Mouse (Mus musculus): ENCODE measurements around the gene Rpl31.

The Rpl31 gene

DNA sequence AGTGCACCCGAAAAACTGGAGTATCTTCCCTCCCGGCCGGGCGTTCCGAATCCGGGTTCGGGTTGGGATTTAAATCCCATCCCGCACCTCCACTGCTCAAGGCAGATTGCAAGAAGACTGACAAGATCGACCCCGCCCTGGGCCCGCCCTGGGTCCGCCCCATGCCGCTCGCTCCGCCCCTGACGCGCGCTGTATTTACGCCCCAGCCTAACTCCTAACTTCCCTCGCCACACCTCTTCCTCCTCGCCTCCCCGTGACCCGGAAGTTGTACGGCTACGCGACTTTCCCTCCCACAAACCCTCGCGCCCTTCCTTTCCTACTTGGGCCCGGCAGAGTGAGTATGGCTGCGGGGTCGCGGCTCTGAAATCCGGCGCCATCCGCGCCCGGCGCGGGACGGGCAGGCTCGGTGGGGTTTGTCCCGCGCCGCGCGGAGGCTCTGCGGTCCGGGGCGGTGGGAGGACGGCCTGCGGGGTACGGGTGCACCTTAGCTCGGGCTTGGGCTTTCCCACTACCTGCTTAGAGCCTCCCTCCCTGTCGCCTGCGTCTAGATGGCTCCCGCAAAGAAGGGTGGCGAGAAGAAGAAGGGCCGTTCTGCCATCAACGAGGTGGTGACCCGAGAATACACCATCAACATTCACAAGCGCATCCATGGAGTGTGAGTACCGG is at the start of gene Rpl31:
TSS of gene Rpl31 (plus strand) at position 242 of the 666 bp plus-strand sequence.
- peak; percentile 94 for DNase-seq (ENCODE audit: low spot score)

DNA sequence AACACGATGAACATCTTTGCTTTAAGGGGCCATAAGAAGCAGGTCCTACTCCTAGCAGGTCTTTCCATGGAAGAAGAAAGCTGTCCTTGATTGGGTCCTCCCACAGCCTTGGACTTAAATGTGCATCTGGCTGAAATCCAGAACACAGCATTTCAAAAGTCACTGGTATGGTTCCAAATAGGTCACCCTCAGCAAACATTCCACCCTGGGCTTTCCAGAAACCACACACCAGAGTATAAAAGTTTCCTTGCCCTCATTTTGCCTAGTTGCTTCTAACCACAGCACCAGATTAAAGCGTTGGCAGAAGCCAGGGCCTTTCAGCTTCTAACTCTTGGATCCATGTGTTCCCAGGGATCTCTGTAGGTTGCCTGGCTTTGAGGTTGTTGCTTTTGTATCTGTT is 49.7 kb upstream of the Rpl31 start:
- no peak for DNase-seq (ENCODE audit: low spot score)

DNA sequence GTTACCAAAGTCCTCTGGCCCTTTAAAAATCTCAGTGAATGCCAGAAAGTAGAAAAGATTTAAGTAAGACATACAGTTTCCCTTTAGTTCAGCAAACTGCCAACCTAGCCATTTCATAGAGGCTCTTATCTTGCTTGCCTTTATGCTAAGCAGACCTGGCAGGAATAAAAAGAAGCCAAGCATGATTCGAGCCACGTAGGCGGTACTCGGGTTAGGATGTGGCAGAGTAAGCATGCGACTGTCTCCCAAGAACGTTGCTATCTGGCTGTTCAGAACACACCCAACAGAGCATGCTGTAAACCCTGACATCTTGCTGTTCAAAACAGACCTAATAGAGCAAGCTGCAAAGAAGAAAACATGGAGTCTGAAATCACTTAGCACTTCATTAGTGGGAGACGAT is 48.8 kb upstream of the Rpl31 start:
- no peak for DNase-seq (ENCODE audit: low spot score)

DNA sequence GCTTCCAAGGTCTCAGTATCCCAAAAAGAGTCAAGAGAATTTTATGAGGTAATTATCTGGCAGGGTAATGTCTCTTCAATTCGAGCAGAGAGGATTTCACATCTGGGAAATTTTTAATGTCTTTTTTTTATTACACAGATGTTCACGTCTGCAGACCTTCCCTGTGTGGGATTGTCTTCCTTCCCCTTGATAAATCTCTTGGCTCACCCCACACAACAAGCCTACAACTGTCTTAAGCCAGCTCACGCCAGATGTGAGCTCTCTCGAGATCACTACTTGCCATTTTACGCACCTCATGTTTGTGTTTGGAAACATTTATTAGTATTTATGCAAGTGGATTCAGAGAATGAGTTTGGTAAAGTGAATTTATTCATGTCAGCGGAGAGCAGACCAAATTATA is 45.7 kb upstream of the Rpl31 start:
- DNase-seq (ENCODE audit: low spot score): no peak

DNA sequence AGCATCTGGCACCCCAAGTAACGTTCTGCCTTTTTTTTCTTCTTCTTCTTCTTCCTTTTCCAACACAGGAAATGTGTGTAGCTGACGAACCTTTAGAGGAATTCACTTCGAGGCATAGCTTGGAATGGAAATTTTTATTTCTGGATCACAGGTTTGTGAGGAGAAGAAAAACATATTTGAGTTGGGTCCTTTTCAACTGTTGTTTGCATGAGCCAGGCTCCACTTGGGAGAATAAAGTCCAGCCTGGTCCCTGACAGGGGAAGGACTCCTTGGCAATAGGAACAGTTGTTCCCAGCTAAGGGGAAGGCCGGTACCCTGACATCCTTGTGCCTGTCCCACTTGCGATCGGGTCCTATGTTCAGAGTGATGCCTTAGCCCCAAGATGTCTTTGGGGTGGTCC is 42.4 kb upstream of the Rpl31 start:
- DNase-seq (ENCODE audit: low spot score): no peak

DNA sequence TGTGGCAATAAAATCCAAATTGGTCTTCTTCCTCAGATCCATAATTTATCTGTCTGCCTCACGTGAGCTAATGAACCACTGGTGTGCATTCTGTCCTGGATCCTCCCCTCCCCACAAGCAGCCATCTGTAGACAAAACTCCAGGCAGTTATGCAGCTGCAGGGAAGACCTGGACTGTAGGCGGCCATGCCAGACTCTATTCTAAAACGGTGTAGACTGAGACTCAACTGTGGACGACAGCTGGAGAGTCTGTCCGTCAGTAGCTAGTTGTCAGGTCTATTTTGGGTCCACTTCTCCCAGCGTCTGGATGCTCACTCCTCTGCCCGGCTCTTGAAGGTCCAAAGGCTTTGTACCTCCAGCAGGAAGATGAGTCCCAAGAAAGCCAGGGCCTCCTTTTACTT is 40.1 kb upstream of the Rpl31 start:
- DNase-seq (ENCODE audit: low spot score): no peak

DNA sequence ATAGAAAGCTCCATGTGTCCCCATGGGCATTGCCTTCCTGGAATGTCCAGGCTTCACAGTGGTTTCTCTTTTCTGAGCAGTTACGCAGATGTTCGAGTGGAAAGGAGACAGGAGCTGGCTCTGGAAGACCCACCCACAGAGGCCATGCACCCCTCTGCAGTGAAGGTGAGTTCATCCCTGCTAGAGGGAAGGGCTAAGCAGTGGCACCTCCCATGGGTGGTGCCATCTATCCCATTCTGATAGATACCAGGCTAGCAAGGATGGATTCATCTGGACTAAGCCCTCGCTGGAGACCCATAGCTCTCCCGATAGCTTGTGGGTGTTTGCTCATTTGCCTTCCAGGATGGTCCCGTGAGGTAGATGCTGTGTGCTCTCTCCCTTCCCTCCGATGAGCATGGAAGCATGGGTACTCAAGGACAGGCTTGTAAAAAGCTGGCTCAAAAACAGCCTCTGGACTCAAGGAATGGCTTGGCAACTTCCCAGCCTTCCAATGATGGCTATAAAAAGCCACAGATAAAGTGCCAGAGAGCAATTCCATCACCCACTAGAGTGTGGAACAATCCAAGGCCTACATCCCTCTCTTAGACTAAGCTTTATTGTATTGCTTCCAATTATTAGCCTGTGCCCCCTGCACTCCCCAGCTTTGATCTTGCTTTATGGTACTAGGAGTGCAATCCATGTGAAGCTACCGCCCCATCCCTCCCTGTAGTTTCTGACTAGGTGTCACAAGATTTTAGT is 36.6 kb upstream of the Rpl31 start:
- no peak for DNase-seq (ENCODE audit: low spot score)

DNA sequence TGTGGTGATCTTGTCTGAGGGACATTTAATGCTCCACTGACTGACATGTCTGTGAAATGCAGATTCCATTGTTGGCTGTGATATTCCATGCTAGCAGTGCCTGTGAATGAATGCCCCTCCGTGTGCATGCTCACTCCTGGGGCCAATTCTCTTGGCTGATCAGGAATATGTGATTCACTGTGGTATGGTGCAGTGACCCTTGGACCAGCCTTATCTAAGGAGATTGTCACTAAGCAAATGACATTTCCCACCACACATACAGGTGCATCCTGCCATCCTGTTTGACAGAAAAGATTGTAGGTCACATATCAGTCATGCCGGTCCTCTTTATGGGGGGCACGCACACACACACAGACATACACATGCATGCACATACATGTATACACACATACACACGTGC is 35.2 kb upstream of the Rpl31 start:
- DNase-seq (ENCODE audit: low spot score): no peak

DNA sequence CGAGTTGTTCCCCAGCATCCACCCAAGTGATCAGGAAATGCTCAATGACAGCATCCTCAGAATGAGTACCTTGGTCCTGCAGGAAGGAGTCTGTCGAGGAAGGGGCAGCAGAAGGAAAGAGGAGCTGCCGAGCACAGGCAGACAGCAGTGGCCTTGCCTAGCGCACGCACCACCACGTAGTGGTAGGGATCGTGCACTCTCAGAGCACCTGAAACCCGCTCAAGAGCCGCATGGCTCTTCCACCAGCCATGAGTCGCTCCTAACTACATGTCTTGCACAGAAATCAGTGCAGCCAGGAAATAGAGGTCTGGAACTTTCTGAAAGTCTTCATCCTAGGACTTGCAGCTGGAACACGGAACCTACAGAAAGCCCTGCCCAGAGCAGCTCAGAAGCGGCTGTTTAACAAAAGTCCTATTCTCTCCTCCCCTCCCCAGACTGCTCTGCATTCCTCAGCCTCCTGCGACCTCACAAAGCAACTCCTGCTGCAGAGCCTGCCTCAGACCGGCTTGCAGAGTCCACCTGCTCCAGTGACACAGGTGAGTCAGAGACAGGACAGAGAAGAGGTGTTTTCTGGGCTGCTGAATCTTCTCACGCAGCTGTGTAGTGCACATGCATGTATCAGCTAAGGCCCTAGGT is 32.0 kb upstream of the Rpl31 start:
- no peak for DNase-seq (ENCODE audit: low spot score)

DNA sequence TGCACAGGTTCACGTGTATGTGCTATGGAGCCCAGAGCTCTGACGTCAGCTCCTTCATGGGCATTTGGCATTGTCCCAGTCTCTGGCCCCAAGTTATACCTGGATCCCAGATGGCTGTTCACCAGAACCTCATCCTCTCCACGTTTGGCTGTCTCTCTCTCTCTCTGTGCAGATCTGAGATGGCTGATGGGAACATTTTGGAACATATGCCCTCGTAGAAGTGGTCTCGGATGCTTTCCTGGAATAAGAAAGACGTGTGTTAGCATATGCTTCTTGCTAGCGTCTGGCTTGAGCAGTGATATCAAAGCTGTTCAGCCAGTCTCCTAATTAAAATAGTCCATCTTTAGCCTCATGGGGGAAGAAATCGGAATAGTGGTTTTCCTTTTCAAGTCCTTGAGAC is 30.9 kb upstream of the Rpl31 start:
- no peak for DNase-seq (ENCODE audit: low spot score)

DNA sequence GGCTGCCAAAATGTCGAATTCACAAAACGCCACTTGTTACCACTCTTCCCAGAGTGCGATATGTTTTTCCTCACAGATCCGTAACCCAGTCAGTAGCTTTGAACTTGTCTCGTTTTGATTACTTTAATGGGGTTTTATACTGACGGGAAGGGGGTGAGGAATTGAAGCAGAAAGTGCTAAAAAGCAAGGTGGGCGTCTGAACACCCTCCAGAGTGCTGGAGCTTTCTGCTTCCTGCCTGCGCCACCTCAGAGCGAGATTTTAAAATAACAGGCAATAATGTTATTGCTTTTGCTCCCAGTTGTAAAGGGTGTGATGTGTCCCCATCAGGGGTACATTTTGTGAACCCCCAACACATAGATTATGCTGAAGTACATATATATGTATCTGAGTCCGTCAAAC is 28.8 kb upstream of the Rpl31 start:
- no peak for DNase-seq (ENCODE audit: low spot score)

DNA sequence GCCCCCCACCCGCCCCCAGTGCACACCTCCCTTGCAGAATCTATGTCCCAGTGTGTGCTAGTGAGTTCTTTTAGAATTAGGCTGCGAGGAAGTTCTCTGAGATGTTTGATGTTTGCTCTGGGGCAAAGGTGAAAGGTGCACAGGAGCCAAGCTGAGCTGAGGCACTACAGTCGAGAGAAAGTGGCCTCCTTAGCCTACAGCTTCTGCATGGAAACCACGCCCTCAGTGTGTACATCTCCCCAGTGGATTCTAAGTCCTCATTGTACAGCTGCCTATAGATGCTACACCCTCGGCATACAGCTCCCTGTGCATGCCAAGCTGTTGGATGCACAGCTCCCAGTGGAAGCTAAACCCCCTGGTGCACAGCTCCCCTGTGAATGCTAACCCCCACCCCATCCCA is 28.2 kb upstream of the Rpl31 start:
- no peak for DNase-seq (ENCODE audit: low spot score)

DNA sequence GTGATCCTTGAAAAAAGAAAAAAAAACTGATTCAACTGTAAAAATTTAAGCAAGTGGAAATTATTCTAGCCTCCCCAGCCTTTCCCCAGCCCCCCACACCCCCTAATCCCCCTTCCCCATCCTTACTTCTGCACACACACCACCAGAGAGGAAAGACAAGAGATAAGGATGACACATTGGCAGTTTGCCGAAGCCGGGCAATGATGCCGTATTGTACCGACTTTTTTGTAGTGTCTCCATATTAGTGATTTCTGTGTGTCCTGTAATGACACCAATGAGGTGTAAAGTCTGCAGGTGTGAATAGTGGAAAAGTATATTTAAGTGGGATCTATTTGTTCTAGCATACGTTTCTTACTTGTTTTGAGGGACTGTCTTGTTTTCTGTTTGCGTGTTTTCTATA is 27.5 kb upstream of the Rpl31 start:
- DNase-seq (ENCODE audit: low spot score): no peak

DNA sequence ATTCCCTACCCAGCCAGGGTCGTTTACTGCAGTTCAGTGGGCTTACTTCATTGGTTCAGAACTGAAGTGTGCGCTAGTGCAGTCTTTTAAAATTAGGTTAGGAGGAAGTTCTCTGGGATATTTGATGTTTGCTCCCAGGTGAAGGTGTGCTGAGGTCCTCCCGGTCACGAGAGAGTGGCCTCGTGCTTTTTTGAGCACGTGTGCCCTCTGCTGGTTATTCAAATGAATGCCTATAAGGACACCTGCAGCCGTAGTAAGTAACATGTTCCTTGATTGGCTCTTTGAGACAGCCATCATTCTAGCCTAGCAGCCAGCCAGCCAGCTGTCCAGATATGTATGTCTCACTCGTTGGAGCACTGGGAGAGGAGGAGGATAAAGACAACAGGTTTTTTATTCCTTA is 27.0 kb upstream of the Rpl31 start:
- DNase-seq (ENCODE audit: low spot score): peak; percentile 36

DNA sequence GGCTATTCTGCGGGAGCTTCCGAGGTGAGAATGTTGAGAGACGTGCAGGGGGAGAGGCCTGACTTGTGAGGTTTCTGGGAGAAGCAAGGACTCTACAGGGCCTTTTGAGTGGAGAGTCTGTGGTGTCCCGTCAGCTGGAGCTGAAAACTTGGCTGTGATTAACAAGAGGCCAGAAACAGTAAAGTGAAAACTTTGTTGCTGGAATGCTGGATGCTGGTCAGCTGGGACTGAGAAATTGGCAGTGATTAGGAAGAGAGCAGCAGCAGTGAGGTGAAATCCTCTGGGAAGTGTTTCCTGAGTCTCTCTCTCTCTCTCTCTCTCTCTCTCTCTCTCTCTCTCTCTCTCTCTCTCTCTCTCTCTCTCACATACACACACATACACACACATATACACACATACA is 25.8 kb upstream of the Rpl31 start:
- no peak for DNase-seq (ENCODE audit: low spot score)

DNA sequence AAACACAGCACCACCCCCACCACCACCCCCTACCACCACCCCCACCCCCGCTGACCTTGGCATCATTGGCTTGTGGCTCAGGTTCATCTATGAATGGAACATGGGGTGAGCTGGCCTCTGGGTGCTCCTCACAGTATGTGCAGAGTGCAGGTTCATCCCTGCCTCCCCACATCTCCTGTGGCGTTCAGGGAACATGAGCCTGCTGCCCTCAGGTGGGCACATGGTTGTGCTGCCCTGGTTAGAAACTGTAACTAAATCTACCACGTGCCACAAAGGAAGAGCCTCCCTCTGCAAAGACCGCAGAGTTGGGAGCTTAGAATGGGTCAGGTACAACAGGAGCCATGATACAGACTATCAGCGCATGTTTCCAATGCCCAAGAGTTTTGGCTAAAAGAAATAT is 24.4 kb upstream of the Rpl31 start:
- DNase-seq (ENCODE audit: low spot score): no peak

DNA sequence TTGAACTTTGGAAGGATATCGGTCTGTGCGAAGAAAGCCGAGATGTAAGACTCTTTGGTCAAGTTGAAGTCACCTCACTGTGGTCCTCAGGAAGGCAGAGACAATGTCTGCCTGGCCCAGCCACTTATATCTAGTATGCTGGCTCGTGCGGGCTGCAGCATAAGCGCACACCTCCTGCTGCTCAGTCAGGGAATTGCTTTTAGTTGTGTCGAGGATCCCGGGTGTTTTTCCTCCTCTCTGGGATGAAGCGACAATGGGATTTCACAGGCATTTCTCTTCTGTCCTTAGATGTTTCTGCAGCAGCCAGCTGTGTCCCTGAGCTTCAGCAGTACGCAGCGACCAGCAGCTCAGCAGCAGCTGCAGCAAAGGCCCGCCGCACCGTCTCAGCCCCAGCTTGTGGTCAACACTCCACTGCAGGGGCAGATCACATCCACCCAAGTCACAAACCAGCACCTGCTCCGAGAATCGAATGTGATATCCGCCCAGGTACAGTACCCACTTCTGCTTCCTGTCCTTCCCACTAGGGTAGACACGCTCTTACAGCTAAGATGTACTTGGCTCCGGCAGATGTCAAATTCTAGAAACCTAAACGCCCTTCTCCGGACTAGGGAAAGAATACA is 22.6 kb upstream of the Rpl31 start:
- DNase-seq (ENCODE audit: low spot score): no peak

DNA sequence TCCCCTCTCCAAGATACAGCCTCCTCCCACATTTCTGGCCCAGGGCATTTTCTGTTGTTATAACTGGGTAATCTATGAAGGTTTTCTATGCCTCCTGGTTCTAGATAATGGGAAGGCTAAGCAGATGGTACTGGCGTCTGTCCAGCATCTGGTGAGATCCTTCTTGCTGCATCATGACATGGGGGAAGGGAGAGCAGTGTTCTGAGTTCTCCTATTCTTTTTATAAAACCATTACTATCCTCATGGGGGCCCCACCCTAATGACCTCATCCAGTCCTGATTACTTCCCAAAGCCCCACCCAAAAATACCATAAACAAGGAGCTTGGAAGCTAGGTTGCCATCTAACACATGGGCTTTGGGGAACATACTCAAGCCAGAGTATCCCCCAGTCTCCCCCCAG is 18.6 kb upstream of the Rpl31 start:
- peak; percentile 50 for DNase-seq (ENCODE audit: low spot score)

DNA sequence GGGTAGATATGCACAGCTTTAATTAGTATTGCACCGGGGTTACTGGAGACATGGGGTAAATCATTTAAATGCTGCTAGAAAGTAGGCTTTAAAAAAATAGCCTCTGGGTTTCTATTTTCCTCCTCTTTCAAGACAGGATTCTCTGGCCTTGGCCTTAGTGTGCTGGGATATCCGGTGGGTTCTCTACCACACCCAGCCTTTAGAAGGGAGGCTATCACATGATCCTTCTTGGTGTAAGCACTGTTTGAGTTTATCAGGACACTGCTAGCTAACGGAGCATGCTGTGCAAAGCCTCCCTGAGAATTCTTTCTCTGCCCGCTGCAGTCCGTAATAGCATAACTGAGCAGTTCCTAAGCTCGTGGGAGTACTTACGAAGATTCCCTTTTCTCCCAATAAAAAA is 18.2 kb upstream of the Rpl31 start:
- no peak for DNase-seq (ENCODE audit: low spot score)

DNA sequence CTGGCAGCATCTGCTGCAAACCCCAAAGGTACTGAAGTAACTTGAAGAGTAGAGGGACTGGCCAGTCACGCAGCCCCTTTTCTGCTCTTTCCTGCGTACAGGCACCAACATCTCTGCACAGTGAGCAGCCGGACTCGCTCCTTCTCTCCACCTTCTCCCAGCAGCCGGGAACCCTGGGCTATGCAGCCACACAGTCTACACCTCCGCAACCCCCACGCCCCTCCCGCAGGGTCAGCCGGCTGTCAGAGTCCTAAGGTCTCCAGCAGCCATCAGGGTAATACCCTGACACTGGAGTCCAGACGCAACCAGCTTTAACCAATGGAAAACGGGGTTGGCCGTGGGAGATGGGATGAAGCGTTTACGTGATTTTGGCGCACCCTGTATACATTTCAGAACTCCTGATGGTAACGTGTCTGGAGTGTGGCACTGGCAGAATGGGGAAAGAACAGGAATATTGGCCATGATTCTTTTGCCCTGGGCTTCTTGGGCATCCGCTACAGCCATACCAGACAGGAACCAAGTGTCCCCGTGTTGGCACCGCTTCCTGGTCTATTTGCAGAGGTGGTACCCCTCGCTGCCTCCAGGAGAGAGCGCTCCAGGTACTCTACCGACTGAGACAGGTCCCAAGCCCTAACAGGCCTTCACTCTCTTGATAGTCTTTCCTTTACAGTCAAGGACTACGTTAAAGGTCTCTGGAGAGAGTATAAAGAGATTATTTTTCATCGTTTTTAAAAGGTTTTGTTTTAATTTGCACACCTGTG is 5.7 kb upstream of the Rpl31 start:
- no peak for DNase-seq (ENCODE audit: low spot score)

DNA sequence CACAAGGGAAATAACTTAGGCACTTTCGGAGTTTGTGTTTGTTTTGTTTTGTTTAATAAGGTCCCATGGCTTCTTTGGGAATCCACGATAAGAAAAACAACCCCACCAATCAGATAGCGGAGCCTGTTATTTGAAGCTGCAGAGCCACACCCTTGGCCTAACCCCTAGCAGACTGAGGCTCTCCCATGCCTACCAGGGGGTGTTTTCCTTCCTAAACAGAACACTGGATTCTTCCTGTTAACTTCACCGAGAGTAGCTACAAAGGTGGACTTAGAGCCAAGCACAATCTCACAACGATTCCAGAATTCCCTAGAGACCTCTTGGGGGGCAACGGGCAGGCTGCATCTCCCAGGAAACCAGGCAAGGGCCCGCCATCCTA is 5.1 kb upstream of the Rpl31 start:
- no peak for DNase-seq (ENCODE audit: low spot score)

DNA sequence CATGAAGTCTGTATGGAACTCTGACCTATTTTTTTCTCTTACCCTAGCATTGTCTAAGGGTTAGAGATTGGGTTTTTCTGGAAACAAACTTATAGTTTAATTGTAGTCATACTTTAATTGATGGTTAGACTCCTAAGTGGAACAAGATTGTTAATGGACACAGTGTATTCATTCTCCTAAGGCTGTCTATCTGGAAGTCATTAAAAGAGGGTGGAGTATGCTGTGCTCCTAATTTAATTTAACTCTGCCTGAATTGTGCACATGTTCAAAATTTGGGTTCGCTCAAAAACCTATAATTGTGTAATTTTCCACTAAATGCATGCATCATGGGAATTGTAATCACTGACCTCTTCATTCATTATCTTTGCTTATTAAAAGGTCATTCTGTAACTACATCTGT is 2.1 kb upstream of the Rpl31 start:
- no peak for DNase-seq (ENCODE audit: low spot score)
